ENCODE assay signal across 25 mouse cellular contexts in the genomic region with DNA sequence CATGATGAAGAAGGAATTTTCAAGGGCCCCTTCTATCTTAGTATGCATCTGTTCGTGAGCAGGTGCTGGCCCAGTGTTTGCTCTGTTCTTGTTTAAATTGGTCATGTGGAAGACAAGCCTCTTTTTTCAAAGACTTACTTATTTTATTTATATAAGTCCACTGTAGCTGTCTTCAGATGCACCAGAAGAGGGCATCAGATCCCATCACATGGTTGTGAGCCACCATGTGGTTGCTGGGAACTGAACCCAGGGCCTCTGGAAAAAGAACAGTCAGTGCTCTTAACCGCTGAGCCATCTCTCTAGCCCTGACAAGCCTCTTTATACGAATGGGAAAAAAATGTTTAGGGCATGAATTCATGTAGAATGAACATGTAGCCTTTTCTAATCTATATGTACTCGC. TPM values are rescaled to one million over a fixed set of nuclear protein-coding genes. Genes with fewer than 3 reads are reported as not detected.
DNase-seq lines count a peak whose midpoint lies in the region; ATAC-seq and TF ChIP-seq lines count a peak whose summit lies in the region.
"Had no signal": no experiment of that assay in that cellular context is flagged by ENCODE, and none has a peak within 500 bp of the region (broad histone marks: within the 10 kb centered on the region; RNA-seq: fewer than 3 reads in every experiment).

No protein-coding gene starts in this region.

- H3K4me2 ChIP-seq in heart, embryonic 13.5 days, result peak overlapping the region; percentile 72
- no peak overlapping the region for H3K4me2 ChIP-seq in kidney, postnatal 0 days (ENCODE audit: low read length)
- peak overlapping the region; percentile 71 for H3K4me2 ChIP-seq in myocyte (ENCODE audit: low read depth)
- H3K4me2 ChIP-seq in midbrain, embryonic 13.5 days (replicated peaks), result no peak overlapping the region
- H3K4me2 ChIP-seq: forebrain, embryonic 12.5 days; hindbrain, embryonic 12.5 days had no signal

- no peak for TF ChIP-seq POLR2A in myocyte (IDR thresholded peaks at IDR 0.05; ENCODE audit: insufficient read length, low read depth)

- no peak for DNase-seq in heart, adult 18-20 months
- no peak for DNase-seq in kidney, postnatal 0 days (ENCODE audit: low spot score)
- no peak for DNase-seq in kidney, postnatal 36 days
- peak; percentile 2 for DNase-seq in lung, postnatal 36 days
- no peak for DNase-seq in lung, postnatal 14 days
- DNase-seq: adrenal gland, postnatal 10 days; B cell, adult 2 months; cerebellum, adult 9-11 months; gastrocnemius, postnatal 10 days; kidney, adult 9 months; kidney, postnatal 4 days had no signal

- H3K36me3 ChIP-seq in heart, embryonic 13.5 days, result peaks cover 36% of the 10 kb centered on the region
- H3K36me3 ChIP-seq in kidney, postnatal 0 days (ENCODE audit: insufficient read depth, low read length), result 0 out of 2 replicates have a peak, but pooled peaks cover 5% of the 10 kb centered on the region
- peaks cover 18% of the 10 kb centered on the region for H3K36me3 ChIP-seq in myocyte (ENCODE audit: control insufficient read depth, insufficient read depth)
- H3K36me3 ChIP-seq in midbrain, embryonic 13.5 days, result peaks cover 5% of the 10 kb centered on the region; the same call in 1 of the 2 replicates

- no peak overlapping the region for H3ac ChIP-seq in myocyte (ENCODE audit: control insufficient read depth, insufficient read length)

- no peak overlapping the region for H3K9ac ChIP-seq in heart, embryonic 13.5 days
- no peak overlapping the region for H3K9ac ChIP-seq in kidney, postnatal 0 days (ENCODE audit: low read depth, low read length)
- H3K9ac ChIP-seq in midbrain, embryonic 13.5 days (replicated peaks), result no peak overlapping the region
- H3K9ac ChIP-seq: forebrain, embryonic 12.5 days; hindbrain, embryonic 12.5 days; limb, embryonic 15.5 days; midbrain, embryonic 12.5 days; stomach, embryonic 15.5 days had no signal

- TF ChIP-seq CTCF in kidney, postnatal 0 days (IDR thresholded peaks at IDR 0.05; ENCODE audit: low read depth), result 0 out of 2 replicates have a peak, but pooled peaks have one; percentile 32

- H3K9me3 ChIP-seq in heart, embryonic 13.5 days, result 0 out of 2 replicates have a peak, but pooled peaks cover 5% of the 10 kb centered on the region
- H3K9me3 ChIP-seq in kidney, postnatal 0 days (replicated peaks; ENCODE audit: low read length), result no peaks in the 10 kb centered on the region
- H3K9me3 ChIP-seq in midbrain, embryonic 13.5 days, result no peaks in the 10 kb centered on the region
- H3K9me3 ChIP-seq: forebrain, embryonic 12.5 days; hindbrain, embryonic 12.5 days; limb, embryonic 15.5 days; midbrain, embryonic 12.5 days; stomach, embryonic 15.5 days had no signal

- peak overlapping the region; percentile 71 for H3K4me3 ChIP-seq in heart, embryonic 13.5 days
- no peak overlapping the region for H3K4me3 ChIP-seq in kidney, postnatal 0 days (replicated peaks; ENCODE audit: low read depth, low read length)
- peak overlapping the region; percentile 89 for H3K4me3 ChIP-seq in myocyte
- H3K4me3 ChIP-seq in midbrain, embryonic 13.5 days (replicated peaks), result no peak overlapping the region
- H3K4me3 ChIP-seq: forebrain, embryonic 12.5 days; midbrain, embryonic 12.5 days had no signal

- no peaks in the 10 kb centered on the region for H3K27me3 ChIP-seq in heart, embryonic 13.5 days (replicated peaks)
- H3K27me3 ChIP-seq in kidney, postnatal 0 days (ENCODE audit: insufficient read depth, low read length), result no peaks in the 10 kb centered on the region
- H3K27me3 ChIP-seq in myocyte (ENCODE audit: control insufficient read depth, insufficient read depth, insufficient read length), result no peaks in the 10 kb centered on the region
- no peaks in the 10 kb centered on the region for H3K27me3 ChIP-seq in midbrain, embryonic 13.5 days
- H3K27me3 ChIP-seq: forebrain, embryonic 12.5 days; hindbrain, embryonic 12.5 days; limb, embryonic 15.5 days; stomach, embryonic 15.5 days had no signal

- WGBS in heart, embryonic 13.5 days, result 91% methylated on average over 4 of the region's 4 CpGs
- WGBS in kidney, postnatal 0 days, result 99% methylated on average over 4 of the region's 4 CpGs
- 97% methylated on average over 4 of the region's 4 CpGs for WGBS in midbrain, embryonic 13.5 days

- H3K4me1 ChIP-seq in heart, embryonic 13.5 days, result peaks cover 24% of the 10 kb centered on the region
- H3K4me1 ChIP-seq in kidney, postnatal 0 days (replicated peaks; ENCODE audit: insufficient read depth, low read length), result 0 out of 2 replicates have a peak, but pooled peaks cover 5% of the 10 kb centered on the region
- peaks cover 9% of the 10 kb centered on the region for H3K4me1 ChIP-seq in midbrain, embryonic 13.5 days (replicated peaks)

- H3K79me2 ChIP-seq in myocyte (ENCODE audit: control insufficient read depth, insufficient read depth), result peaks cover 15% of the 10 kb centered on the region

- H3K27ac ChIP-seq in heart, embryonic 13.5 days (replicated peaks), result no peak overlapping the region
- H3K27ac ChIP-seq in kidney, postnatal 0 days, result no peak overlapping the region
- no peak overlapping the region for H3K27ac ChIP-seq in midbrain, embryonic 13.5 days
- H3K27ac ChIP-seq: forebrain, embryonic 12.5 days; hindbrain, embryonic 12.5 days; limb, embryonic 15.5 days; midbrain, embryonic 12.5 days; stomach, embryonic 15.5 days had no signal

- no peak for ATAC-seq in heart, embryonic 13.5 days (ENCODE audit: extremely low read depth, insufficient number of reproducible peaks, low FRiP score, low TSS enrichment)
- no peak for ATAC-seq in kidney, postnatal 0 days (replicated peaks; ENCODE audit: low FRiP score, low read depth)
- no peak for ATAC-seq in midbrain, embryonic 13.5 days
- ATAC-seq: inflammation-experienced regulatory T-cells, adult 6 months had no signal

TF ChIP-seq in myocyte, 11 proteins besides CTCF, POLR2A, EP300 and RAD21:
- TF ChIP-seq E2F4 (IDR thresholded peaks at IDR 0.05; ENCODE audit: insufficient read depth), result no peak
- TF ChIP-seq USF1 (IDR thresholded peaks at IDR 0.05; ENCODE audit: low read depth), result no peak
- TF ChIP-seq REST (IDR thresholded peaks at IDR 0.05; ENCODE audit: insufficient read depth, insufficient read length), result no peak
- no peak for TF ChIP-seq TCF12 (IDR thresholded peaks at IDR 0.05; ENCODE audit: insufficient read depth, poor library complexity, severe bottlenecking)
- TF ChIP-seq SRF (IDR thresholded peaks at IDR 0.05; ENCODE audit: control insufficient read depth, insufficient read length, low read depth), result no peak
- TF ChIP-seq MAX (IDR thresholded peaks at IDR 0.05; ENCODE audit: low read depth), result no peak
- TF ChIP-seq CEBPB (IDR thresholded peaks at IDR 0.05; ENCODE audit: insufficient read depth, poor library complexity, severe bottlenecking), result no peak
- TF ChIP-seq POLR2AphosphoS2 (IDR thresholded peaks at IDR 0.05; ENCODE audit: insufficient read length, low read depth), result no peak
- TF ChIP-seq TCF3 (IDR thresholded peaks at IDR 0.05; ENCODE audit: insufficient read length, low read depth), result no peak
- TF ChIP-seq MYOD1 (IDR thresholded peaks at IDR 0.05; ENCODE audit: control insufficient read depth in 1 of 3, insufficient read length in 2 of 3, low read depth in 2 of 3), result no peak
- TF ChIP-seq MYOG (IDR thresholded peaks at IDR 0.05; ENCODE audit: control insufficient read depth in 1 of 3, insufficient read depth in 1 of 3, insufficient read length in 2 of 3, low read depth in 2 of 3), result no peak

RNA-seq across cellular contexts. Expression of gene Acot2, which starts 1.7 kb away (rescaled TPM):
- polyA plus RNA-seq in heart, embryonic 13.5 days (2015; fragmentation: Nextera tagmentation; extraction: Ambion mirVana), result 55.7 and 61.2 TPM in 2 replicates
- total RNA-seq in heart, adult 18-20 months (2021), result 100 to 1,000 TPM; 120 to 125 TPM
- polyA plus RNA-seq in kidney, postnatal 0 days (2015; fragmentation: Nextera tagmentation; extraction: Ambion mirVana), result 64.8 and 71.9 TPM in 2 replicates
- polyA plus RNA-seq in myocyte (2012; fragmentation: generic; extraction: Trizol), result 31.1 TPM
- polyA plus RNA-seq in midbrain, embryonic 13.5 days (2015; fragmentation: Nextera tagmentation; extraction: Ambion mirVana), result 10.6 and 11.8 TPM in 2 replicates

RNA-seq across cellular contexts. Expression of gene Heatr4, which starts 4.7 kb away (rescaled TPM):
- polyA plus RNA-seq in heart, embryonic 13.5 days (2015; fragmentation: Nextera tagmentation; extraction: Ambion mirVana), result not detected in 2 replicates
- total RNA-seq in heart, adult 18-20 months (2021), result not detected
- not detected in 2 replicates for polyA plus RNA-seq in kidney, postnatal 0 days (2015; fragmentation: Nextera tagmentation; extraction: Ambion mirVana)
- not detected for polyA plus RNA-seq in myocyte (2012; fragmentation: generic; extraction: Trizol)
- not detected in 2 replicates for polyA plus RNA-seq in midbrain, embryonic 13.5 days (2015; fragmentation: Nextera tagmentation; extraction: Ambion mirVana)
- total RNA-seq: adrenal gland, postnatal 10 days; gastrocnemius, postnatal 10 days had no signal
- polyA plus RNA-seq: brain, embryonic 14.5 days; embryonic facial prominence, embryonic 11.5 days; forebrain, embryonic 12.5 days; heart, embryonic 11.5 days; hindbrain, embryonic 12.5 days; inflammation-experienced regulatory T-cells, adult 6 months; limb, embryonic 15.5 days; liver, embryonic 16.5 days; midbrain, embryonic 12.5 days; urinary bladder, adult 2 months had no signal

RNA-seq across cellular contexts. Expression of gene Acot1, which starts 19.9 kb away (rescaled TPM):
- 20.8 and 22.4 TPM in 2 replicates for polyA plus RNA-seq in heart, embryonic 13.5 days (2015; fragmentation: Nextera tagmentation; extraction: Ambion mirVana)
- 10 to 100 TPM; 39.0 to 51.3 TPM for total RNA-seq in heart, adult 18-20 months (2021)
- 176 and 184 TPM in 2 replicates for polyA plus RNA-seq in kidney, postnatal 0 days (2015; fragmentation: Nextera tagmentation; extraction: Ambion mirVana)
- 0.06 TPM for polyA plus RNA-seq in myocyte (2012; fragmentation: generic; extraction: Trizol)
- 64.6 and 66.8 TPM in 2 replicates for polyA plus RNA-seq in midbrain, embryonic 13.5 days (2015; fragmentation: Nextera tagmentation; extraction: Ambion mirVana)
- polyA plus RNA-seq: inflammation-experienced regulatory T-cells, adult 6 months had no signal

RNA-seq across cellular contexts. Expression of gene Riox1, which starts 39.0 kb away (rescaled TPM):
- polyA plus RNA-seq in heart, embryonic 13.5 days (2015; fragmentation: Nextera tagmentation; extraction: Ambion mirVana), result 8.3 and 8.7 TPM in 2 replicates
- total RNA-seq in heart, adult 18-20 months (2021), result 1 to 10 TPM; 4.4 TPM
- 12.3 and 13.0 TPM in 2 replicates for polyA plus RNA-seq in kidney, postnatal 0 days (2015; fragmentation: Nextera tagmentation; extraction: Ambion mirVana)
- polyA plus RNA-seq in myocyte (2012; fragmentation: generic; extraction: Trizol), result 14.2 TPM
- polyA plus RNA-seq in midbrain, embryonic 13.5 days (2015; fragmentation: Nextera tagmentation; extraction: Ambion mirVana), result 9.1 and 12.1 TPM in 2 replicates

RNA-seq across cellular contexts. Expression of gene Acot4, which starts 48.8 kb away (rescaled TPM):
- polyA plus RNA-seq in heart, embryonic 13.5 days (2015; fragmentation: Nextera tagmentation; extraction: Ambion mirVana), result 0.19 and 0.66 TPM in 2 replicates
- total RNA-seq in heart, adult 18-20 months (2021), result 1 to 10 TPM in 1 of 2 experiments, under 1 TPM in 1; 0.80 to 1.4 TPM
- polyA plus RNA-seq in kidney, postnatal 0 days (2015; fragmentation: Nextera tagmentation; extraction: Ambion mirVana), result 17.5 and 20.7 TPM in 2 replicates
- polyA plus RNA-seq in myocyte (2012; fragmentation: generic; extraction: Trizol), result not detected
- polyA plus RNA-seq in midbrain, embryonic 13.5 days (2015; fragmentation: Nextera tagmentation; extraction: Ambion mirVana), result 0.05 and 0.09 TPM in 2 replicates

Comparison
In these comparisons a context has a peak if more than half of its experiments do, and no peak if none do; other contexts are left out.
1. H3K4me2 ChIP-seq: peak in heart, embryonic 13.5 days (single experiment) and myocyte (single experiment); none in kidney, postnatal 0 days (single experiment) and midbrain, embryonic 13.5 days (single experiment).
2. H3K4me3 ChIP-seq: peak in heart, embryonic 13.5 days (single experiment) and myocyte (single experiment); none in kidney, postnatal 0 days (single experiment) and midbrain, embryonic 13.5 days (single experiment).
3. RNA of gene Acot1, which starts 19.9 kb away (polyA plus RNA-seq): 176 to 184 TPM in kidney, postnatal 0 days, 64.6 to 66.8 TPM in midbrain, embryonic 13.5 days and 20.8 to 22.4 TPM in heart, embryonic 13.5 days; 0.06 TPM in myocyte (single experiment); every median in the first group is over 10 times any median in the second.